Mouse (Mus musculus): ENCODE data around the gene Spn. TPM values are rescaled to one million over a fixed set of nuclear protein-coding genes. Genes with fewer than 3 reads are reported as not detected.

Spn gene
- polyA plus RNA-seq, 1 experiment from 2014 or later: not detected

Other genes with a start within 250 kb of the Spn start
- gene Tmem219, start 214.9 kb downstream of the Spn start, polyA plus RNA-seq (2014; fragmentation: Nextera tagmentation; extraction: Ambion mirVana): 28.0 and 29.3 TPM in 2 replicates
- gene Kctd13, start 208.9 kb downstream of the Spn start, polyA plus RNA-seq (2014; fragmentation: Nextera tagmentation; extraction: Ambion mirVana): 102 and 104 TPM in 2 replicates
- 8.0 and 10.9 TPM in 2 replicates for gene Asphd1, start 188.2 kb downstream of the Spn start, polyA plus RNA-seq (2014; fragmentation: Nextera tagmentation; extraction: Ambion mirVana)
- 68.9 and 70.1 TPM in 2 replicates for gene Sez6l2, start 187.3 kb downstream of the Spn start, polyA plus RNA-seq (2014; fragmentation: Nextera tagmentation; extraction: Ambion mirVana)
- 110 and 118 TPM in 2 replicates for gene Cdipt, start 161.9 kb downstream of the Spn start, polyA plus RNA-seq (2014; fragmentation: Nextera tagmentation; extraction: Ambion mirVana)
- 0.98 and 1.0 TPM in 2 replicates for gene Cdiptos, start 161.7 kb downstream of the Spn start, polyA plus RNA-seq (2014; fragmentation: Nextera tagmentation; extraction: Ambion mirVana)
- gene Mvp, start 123.2 kb downstream of the Spn start, polyA plus RNA-seq (2014; fragmentation: Nextera tagmentation; extraction: Ambion mirVana): 3.4 and 4.0 TPM in 2 replicates
- 0.70 TPM in 1 of 2 replicates, not detected in the other for gene Pagr1b, start 121.3 kb downstream of the Spn start, polyA plus RNA-seq (2014; fragmentation: Nextera tagmentation; extraction: Ambion mirVana)
- 31.5 and 38.6 TPM in 2 replicates for gene Pagr1a, start 120.5 kb downstream of the Spn start, polyA plus RNA-seq (2014; fragmentation: Nextera tagmentation; extraction: Ambion mirVana)
- 51.9 and 52.3 TPM in 2 replicates for gene Gm42742, start 116.7 kb downstream of the Spn start, polyA plus RNA-seq (2014; fragmentation: Nextera tagmentation; extraction: Ambion mirVana)
- 46.7 and 57.0 TPM in 2 replicates for gene Prrt2, start 116.6 kb downstream of the Spn start, polyA plus RNA-seq (2014; fragmentation: Nextera tagmentation; extraction: Ambion mirVana)
- gene Maz, start 110.8 kb downstream of the Spn start, polyA plus RNA-seq (2014; fragmentation: Nextera tagmentation; extraction: Ambion mirVana): 68.6 and 73.1 TPM in 2 replicates
- gene Kif22, start 95.4 kb downstream of the Spn start, polyA plus RNA-seq (2014; fragmentation: Nextera tagmentation; extraction: Ambion mirVana): 20.3 and 24.6 TPM in 2 replicates
- not detected in 2 replicates for gene Zg16, start 50.5 kb downstream of the Spn start, polyA plus RNA-seq (2014; fragmentation: Nextera tagmentation; extraction: Ambion mirVana)
- gene AI467606, start 46.5 kb downstream of the Spn start, polyA plus RNA-seq (2014; fragmentation: Nextera tagmentation; extraction: Ambion mirVana): 1.7 and 1.9 TPM in 2 replicates
- 0.55 and 0.87 TPM in 2 replicates for gene Qprt, start 15.6 kb downstream of the Spn start, polyA plus RNA-seq (2014; fragmentation: Nextera tagmentation; extraction: Ambion mirVana)
- 63.7 and 64.9 TPM in 2 replicates for gene Cd2bp2, start 58.2 kb upstream of the Spn start, polyA plus RNA-seq (2014; fragmentation: Nextera tagmentation; extraction: Ambion mirVana)
- 24.6 and 33.0 TPM in 2 replicates for gene Tbc1d10b, start 70.6 kb upstream of the Spn start, polyA plus RNA-seq (2014; fragmentation: Nextera tagmentation; extraction: Ambion mirVana)
- 2.2 and 2.8 TPM in 2 replicates for gene Mylpf, start 71.1 kb upstream of the Spn start, polyA plus RNA-seq (2014; fragmentation: Nextera tagmentation; extraction: Ambion mirVana)
- 25.0 TPM in 2 replicates for gene Zfp553, start 95.2 kb upstream of the Spn start, polyA plus RNA-seq (2014; fragmentation: Nextera tagmentation; extraction: Ambion mirVana)
- 8.3 and 9.2 TPM in 2 replicates for gene Sept1, start 95.3 kb upstream of the Spn start, polyA plus RNA-seq (2014; fragmentation: Nextera tagmentation; extraction: Ambion mirVana)
- gene Zfp771, start 106.5 kb upstream of the Spn start, polyA plus RNA-seq (2014; fragmentation: Nextera tagmentation; extraction: Ambion mirVana): 63.4 and 63.5 TPM in 2 replicates
- 119 and 126 TPM in 2 replicates for gene Dctpp1, start 122.9 kb upstream of the Spn start, polyA plus RNA-seq (2014; fragmentation: Nextera tagmentation; extraction: Ambion mirVana)
- 76.3 and 80.6 TPM in 2 replicates for gene Sephs2, start 136.2 kb upstream of the Spn start, polyA plus RNA-seq (2014; fragmentation: Nextera tagmentation; extraction: Ambion mirVana)
- 0.12 and 0.46 TPM in 2 replicates for gene Itgal, start 158.4 kb upstream of the Spn start, polyA plus RNA-seq (2014; fragmentation: Nextera tagmentation; extraction: Ambion mirVana)
- 4.8 and 6.1 TPM in 2 replicates for gene Zfp768, start 207.8 kb upstream of the Spn start, polyA plus RNA-seq (2014; fragmentation: Nextera tagmentation; extraction: Ambion mirVana)
- 8.2 and 8.5 TPM in 2 replicates for gene Zfp747, start 238.2 kb upstream of the Spn start, polyA plus RNA-seq (2014; fragmentation: Nextera tagmentation; extraction: Ambion mirVana)
- 4.5 and 5.7 TPM in 2 replicates for gene 9130019O22Rik, start 249.3 kb upstream of the Spn start, polyA plus RNA-seq (2014; fragmentation: Nextera tagmentation; extraction: Ambion mirVana)

Data from hindbrain, embryonic 14.5 days (tissue).